Mouse (Mus musculus): ENCODE measurements at regions not wholly inside any gene's neighbourhood (a gene's known extent, or its start where the extent isn't known, plus 50 kb on each side); places are given as distances from the start of the nearest gene placed in this dataset.

DNA sequence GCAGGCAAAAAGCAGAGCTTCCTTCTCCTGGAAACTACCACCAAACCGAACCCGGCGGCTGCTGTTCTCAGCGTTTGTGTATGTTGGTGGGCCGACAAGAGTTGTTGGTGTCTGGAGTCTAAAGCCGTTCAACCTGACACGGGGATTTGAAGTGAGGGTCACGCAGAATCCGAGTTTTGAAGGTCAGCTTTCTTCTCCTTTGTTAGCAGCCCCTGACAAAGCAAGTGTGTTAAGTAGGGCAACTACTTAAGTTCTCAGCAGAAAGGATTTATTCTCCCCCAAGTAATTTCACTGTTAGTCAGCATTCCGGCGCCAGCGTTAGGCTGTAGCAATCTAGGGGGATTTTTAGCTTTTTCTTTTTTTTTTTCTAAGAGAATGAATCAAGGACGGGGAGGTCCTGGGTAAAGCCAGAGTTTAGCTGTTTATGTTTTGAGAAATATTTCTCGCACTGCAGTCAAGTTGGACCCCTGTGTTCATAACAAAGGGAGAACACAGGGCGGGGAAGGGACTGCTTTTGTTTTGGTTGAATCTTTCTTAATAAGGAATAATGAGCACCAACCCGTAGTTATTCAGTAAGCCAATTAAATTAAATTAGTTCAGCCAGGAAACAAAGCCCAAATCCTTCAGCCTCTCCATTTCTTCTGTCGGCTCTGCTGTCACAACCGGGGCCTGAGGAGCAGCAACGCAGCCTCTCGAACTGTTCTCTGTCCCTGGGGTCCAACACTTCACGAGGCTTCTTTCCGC, 138.8 kb upstream of the Zfp64 start:
- 64% methylated on average over 22 of the region's 22 CpGs for WGBS
- peak overlapping the region; percentile 71; the same call in 1 of the 2 replicates for H3K27ac ChIP-seq
- no peaks in the 10 kb centered on the region for H3K27me3 ChIP-seq
- ATAC-seq (ENCODE audit: low FRiP score), result no peak
- no peaks in the 10 kb centered on the region for H3K36me3 ChIP-seq
- H3K4me2 ChIP-seq, result no peak overlapping the region
- no peak overlapping the region for H3K4me3 ChIP-seq
- peaks cover 6% of the 10 kb centered on the region for H3K9me3 ChIP-seq
- no peak overlapping the region for H3K9ac ChIP-seq
- 0 out of 2 replicates have a peak, but pooled peaks cover 7% of the 10 kb centered on the region for H3K4me1 ChIP-seq (replicated peaks)

DNA sequence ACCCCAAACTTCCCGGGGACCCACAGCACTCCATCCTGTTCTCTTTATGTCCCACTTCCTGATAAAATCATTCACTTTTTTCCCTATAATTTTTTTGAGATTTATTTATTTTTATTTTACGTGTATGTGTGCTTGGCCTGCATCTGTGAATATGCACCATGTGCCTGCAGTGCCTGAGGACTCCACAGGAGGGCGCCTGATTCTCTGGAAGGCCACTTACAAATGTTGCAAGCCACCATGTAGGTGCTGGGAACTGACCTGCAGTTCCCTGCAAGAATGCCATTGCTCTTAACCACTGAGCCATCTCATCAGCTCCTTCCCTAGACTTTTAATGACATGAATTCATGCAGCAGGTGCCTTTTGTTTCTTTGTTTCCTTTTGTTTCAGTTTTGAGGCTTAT, 134.9 kb upstream of the Zfp64 start:
- Histone ChIP-seq H3K9ac (no peak overlapping the region), H3K9me3 (peaks cover 6% of the 10 kb centered on the region), H3K4me1 (replicated peaks) (0 out of 2 replicates have a peak, but pooled peaks cover 8% of the 10 kb centered on the region), H3K27me3 (no peaks in the 10 kb centered on the region), H3K27ac (no peak overlapping the region), H3K36me3 (no peaks in the 10 kb centered on the region), H3K4me3 (no peak overlapping the region), H3K4me2 (no peak overlapping the region)
- 73% methylated on average over 3 of the region's 3 CpGs for WGBS
- ATAC-seq (ENCODE audit: low FRiP score), result no peak

DNA sequence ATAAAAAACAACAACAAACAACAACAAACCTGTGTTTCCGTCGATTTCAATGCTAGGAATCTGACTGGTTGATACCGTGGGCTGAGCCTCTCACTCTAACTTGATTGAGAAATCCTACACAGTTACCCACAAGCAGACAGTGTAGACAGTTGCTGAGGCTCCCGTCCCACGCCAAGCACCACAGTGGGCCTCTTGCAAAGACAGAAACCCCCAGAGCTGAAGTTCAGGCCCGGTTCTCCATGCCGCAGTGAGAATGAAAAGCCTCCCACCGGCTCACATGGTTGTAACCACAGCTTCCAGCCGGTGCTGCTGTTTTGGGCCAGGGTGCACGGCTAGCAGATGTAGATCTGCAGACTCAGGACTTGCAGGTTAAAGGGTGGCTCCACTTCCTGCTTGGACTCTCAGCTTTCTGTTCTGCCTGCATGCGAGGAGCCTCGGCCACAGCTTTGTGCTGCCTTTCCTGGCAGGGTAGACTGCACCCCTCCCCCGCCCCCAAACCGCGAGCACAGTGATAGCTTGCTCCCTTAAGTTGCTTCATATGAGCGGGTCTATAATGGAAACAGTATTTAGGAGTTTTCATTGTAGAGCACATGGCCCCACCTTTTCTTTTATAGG, 133.6 kb upstream of the Zfp64 start:
- WGBS, result 77% methylated on average over 16 of the region's 16 CpGs
- no peak overlapping the region for H3K4me3 ChIP-seq

DNA sequence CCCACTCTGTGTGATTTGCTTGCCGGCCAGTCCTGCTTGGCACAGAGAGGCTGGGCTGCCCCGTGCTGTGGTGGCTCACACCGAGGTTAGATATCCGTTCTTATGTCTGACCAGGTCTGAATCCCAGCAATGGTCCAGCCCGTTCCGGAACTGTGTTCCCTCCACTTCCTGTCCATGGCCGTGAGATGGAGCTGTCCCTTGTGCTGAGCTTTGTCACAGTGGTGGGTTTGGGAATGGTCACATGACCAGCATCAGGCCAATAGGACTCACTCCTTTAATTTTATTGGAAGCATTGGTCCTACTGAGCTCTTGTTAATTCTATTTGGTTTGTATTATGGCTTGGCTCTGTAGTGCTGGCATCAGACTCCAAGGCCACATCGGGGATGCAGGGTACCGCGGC, 132.9 kb upstream of the Zfp64 start:
- no peak overlapping the region for H3K4me3 ChIP-seq
- H3K9ac ChIP-seq, result no peak overlapping the region
- H3K4me1 ChIP-seq (replicated peaks), result 0 out of 2 replicates have a peak, but pooled peaks cover 3% of the 10 kb centered on the region
- H3K4me2 ChIP-seq, result no peak overlapping the region
- H3K27me3 ChIP-seq, result no peaks in the 10 kb centered on the region
- 92% methylated on average over 10 of the region's 10 CpGs for WGBS
- H3K36me3 ChIP-seq, result no peaks in the 10 kb centered on the region
- ATAC-seq (ENCODE audit: low FRiP score), result no peak
- H3K9me3 ChIP-seq, result peaks cover 12% of the 10 kb centered on the region
- H3K27ac ChIP-seq, result no peak overlapping the region

More for the DNA sequence above, 133.6 kb upstream of the Zfp64 start:
- Histone ChIP-seq H3K9ac (no peak overlapping the region), H3K4me1 (replicated peaks) (0 out of 2 replicates have a peak, but pooled peaks cover 3% of the 10 kb centered on the region), H3K27me3 (no peaks in the 10 kb centered on the region), H3K36me3 (no peaks in the 10 kb centered on the region), H3K4me2 (no peak overlapping the region), H3K27ac (no peak overlapping the region), H3K9me3 (peaks cover 12% of the 10 kb centered on the region)
- no peak for ATAC-seq (ENCODE audit: low FRiP score)

DNA sequence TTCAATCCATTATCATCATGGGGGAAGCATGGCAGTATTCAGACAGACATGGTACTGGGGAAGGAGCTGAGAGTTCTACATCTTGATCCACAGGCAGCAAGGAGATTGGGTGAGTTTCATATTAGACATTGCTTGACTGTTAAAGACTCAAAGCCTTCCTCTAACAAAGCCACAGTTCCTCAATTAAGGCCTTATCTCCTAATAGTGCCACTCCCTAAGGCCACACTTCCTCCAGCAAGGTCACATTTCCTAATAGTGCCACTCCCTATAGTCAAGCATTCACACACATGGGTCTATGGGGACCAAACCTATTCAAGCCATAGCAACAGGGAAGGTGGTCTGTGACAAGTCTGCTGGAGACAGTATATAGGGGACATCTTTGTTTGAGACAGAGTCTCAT, 115.9 kb upstream of the Zfp64 start:
- no peak overlapping the region for H3K9ac ChIP-seq
- peaks cover 12% of the 10 kb centered on the region; the same call in 1 of the 2 replicates for H3K9me3 ChIP-seq
- no peak overlapping the region for H3K27ac ChIP-seq
- no peaks in the 10 kb centered on the region for H3K36me3 ChIP-seq
- H3K4me3 ChIP-seq, result no peak overlapping the region
- H3K4me1 ChIP-seq (replicated peaks), result no peaks in the 10 kb centered on the region
- ATAC-seq (ENCODE audit: low FRiP score), result no peak
- H3K4me2 ChIP-seq, result no peak overlapping the region
- no peaks in the 10 kb centered on the region for H3K27me3 ChIP-seq

DNA sequence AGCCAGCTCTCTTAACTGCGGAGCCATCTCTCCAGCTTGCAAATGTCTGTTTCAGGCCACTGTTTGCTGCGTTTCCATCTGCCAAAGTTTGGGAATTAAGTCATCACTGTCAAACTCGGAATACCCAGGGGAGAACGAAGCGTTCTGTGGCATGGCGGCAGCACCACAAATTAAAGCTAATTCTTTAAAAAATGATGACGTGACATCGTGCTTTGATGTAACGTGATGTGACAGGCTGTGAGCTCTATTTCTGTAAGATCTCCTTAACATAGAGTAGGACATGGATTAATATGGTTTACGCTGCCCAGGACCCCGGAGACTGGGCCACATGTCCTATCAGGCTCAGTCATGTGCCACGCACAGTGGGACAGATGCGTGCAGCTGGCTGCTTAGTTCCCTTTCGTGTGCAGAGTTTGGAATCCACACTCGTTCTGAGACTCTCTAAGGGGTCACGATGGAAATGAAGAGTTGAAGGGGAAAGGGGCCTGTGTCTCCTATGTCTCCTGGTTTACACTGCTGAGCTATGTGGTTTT, 109.8 kb upstream of the Zfp64 start:
- Histone ChIP-seq H3K9me3 (0 out of 2 replicates have a peak, but pooled peaks cover 2% of the 10 kb centered on the region), H3K36me3 (no peaks in the 10 kb centered on the region), H3K4me2 (no peak overlapping the region), H3K27ac (no peak overlapping the region), H3K4me3 (no peak overlapping the region), H3K9ac (no peak overlapping the region), H3K4me1 (replicated peaks) (peaks cover 12% of the 10 kb centered on the region), H3K27me3 (no peaks in the 10 kb centered on the region)
- no peak for ATAC-seq (ENCODE audit: low FRiP score)
- WGBS, result 84% methylated on average over 16 of the region's 16 CpGs

DNA sequence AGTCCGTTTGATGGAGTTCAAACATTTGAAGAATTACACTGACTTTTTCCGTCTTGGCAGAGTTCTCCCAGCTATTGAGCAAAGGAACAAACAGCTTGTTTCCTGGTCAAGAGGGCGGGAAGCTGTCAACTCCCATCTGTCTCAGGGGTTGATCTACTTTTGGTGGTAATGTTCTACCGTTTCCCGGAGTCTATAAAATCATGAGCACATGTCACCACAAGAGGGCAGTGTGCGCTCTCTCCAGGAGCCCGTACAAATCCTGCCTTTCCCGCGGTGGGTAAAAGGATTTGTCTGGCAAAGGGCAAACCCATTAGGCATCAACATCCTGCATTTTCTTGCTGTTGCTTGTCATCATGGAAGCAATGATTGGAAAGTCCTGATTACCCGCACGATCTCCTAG, 106.1 kb upstream of the Zfp64 start:
- H3K27ac ChIP-seq, result peak overlapping the region; percentile 56
- H3K4me2 ChIP-seq, result no peak overlapping the region
- H3K4me1 ChIP-seq (replicated peaks), result peaks cover 12% of the 10 kb centered on the region
- 7% methylated on average over 11 of the region's 11 CpGs for WGBS
- no peak overlapping the region for H3K9ac ChIP-seq
- H3K27me3 ChIP-seq, result no peaks in the 10 kb centered on the region
- no peak overlapping the region for H3K4me3 ChIP-seq
- no peaks in the 10 kb centered on the region for H3K36me3 ChIP-seq
- ATAC-seq (ENCODE audit: low FRiP score), result no peak
- 0 out of 2 replicates have a peak, but pooled peaks cover 9% of the 10 kb centered on the region for H3K9me3 ChIP-seq

DNA sequence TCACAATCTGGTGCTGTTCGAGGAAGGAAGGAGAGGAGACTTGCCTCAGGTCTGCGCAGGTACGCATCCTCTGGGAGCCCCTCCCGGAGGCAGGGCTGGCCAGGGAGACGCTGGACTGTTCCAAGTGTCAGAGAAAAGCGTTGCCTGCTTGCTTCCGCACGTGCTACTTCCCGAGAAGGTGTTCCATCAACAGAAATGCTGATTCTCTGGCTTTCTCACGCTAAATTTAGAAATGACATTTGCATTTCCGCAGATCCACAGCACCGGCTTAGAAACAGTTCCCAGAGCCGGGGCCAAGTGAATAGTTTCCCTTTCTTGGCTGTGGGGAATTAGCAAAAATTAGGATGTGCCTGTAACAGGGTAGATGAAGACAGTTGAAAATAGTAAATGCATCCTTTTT, 105.1 kb upstream of the Zfp64 start:
- Histone ChIP-seq H3K36me3 (no peaks in the 10 kb centered on the region), H3K27ac (no peak overlapping the region), H3K9ac (no peak overlapping the region), H3K4me2 (no peak overlapping the region), H3K4me3 (no peak overlapping the region), H3K9me3 (0 out of 2 replicates have a peak, but pooled peaks cover 9% of the 10 kb centered on the region), H3K27me3 (no peaks in the 10 kb centered on the region), H3K4me1 (replicated peaks) (peaks cover 12% of the 10 kb centered on the region)
- ATAC-seq (ENCODE audit: low FRiP score), result no peak
- 68% methylated on average over 13 of the region's 13 CpGs for WGBS

DNA sequence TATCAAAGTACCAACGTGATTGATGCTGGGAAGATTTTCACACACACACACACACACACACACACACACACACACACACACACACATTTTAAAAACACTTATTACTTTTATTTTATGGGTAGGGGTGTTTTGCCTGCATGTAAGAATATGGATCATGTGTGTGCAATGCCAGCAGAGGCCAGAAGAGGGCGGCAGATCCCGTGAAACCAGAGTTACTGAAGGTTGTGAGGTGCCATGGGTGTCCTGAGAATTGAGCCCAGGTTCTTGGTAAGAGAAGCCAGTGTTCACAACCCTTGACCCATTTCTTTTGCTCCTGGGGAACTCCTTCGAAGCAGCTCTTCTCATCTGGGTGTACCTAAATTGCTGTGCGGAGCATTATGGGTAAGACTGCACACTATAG, 102.4 kb upstream of the Zfp64 start:
- ATAC-seq (ENCODE audit: low FRiP score), result no peak
- H3K4me3 ChIP-seq, result no peak overlapping the region
- H3K4me1 ChIP-seq (replicated peaks), result peaks cover 10% of the 10 kb centered on the region
- H3K36me3 ChIP-seq, result no peaks in the 10 kb centered on the region
- H3K4me2 ChIP-seq, result no peak overlapping the region
- 0 out of 2 replicates have a peak, but pooled peaks cover 9% of the 10 kb centered on the region for H3K9me3 ChIP-seq
- no peaks in the 10 kb centered on the region for H3K27me3 ChIP-seq
- no peak overlapping the region for H3K27ac ChIP-seq
- WGBS, result 78% methylated on average over 5 of the region's 5 CpGs
- no peak overlapping the region for H3K9ac ChIP-seq

DNA sequence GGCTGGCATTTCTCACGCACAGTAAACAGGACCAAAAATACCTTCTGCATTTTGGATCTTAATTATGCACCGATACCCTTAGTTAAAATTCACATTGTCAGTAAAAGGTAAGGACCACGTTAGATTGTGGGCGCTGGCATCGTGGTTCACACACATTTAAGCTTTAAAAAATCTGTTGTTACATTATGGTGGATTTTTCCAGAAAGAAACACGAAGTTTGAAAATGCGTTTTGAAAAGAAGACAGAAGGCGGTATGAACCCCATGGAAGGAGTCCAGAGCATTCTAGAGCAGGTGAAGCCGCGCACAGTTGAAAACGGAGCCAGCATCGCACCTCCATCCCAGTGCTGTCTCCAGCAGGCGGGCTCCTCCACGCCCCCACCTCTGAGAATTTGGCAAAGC, 94.6 kb upstream of the Zfp64 start:
- no peak for ATAC-seq (ENCODE audit: low FRiP score)
- Histone ChIP-seq H3K27ac (no peak overlapping the region), H3K9ac (no peak overlapping the region), H3K4me2 (no peak overlapping the region), H3K4me1 (replicated peaks) (peaks cover 3% of the 10 kb centered on the region; the same call in 1 of the 2 replicates), H3K27me3 (no peaks in the 10 kb centered on the region), H3K4me3 (no peak overlapping the region), H3K9me3 (no peaks in the 10 kb centered on the region), H3K36me3 (no peaks in the 10 kb centered on the region)
- WGBS, result 91% methylated on average over 14 of the region's 14 CpGs

DNA sequence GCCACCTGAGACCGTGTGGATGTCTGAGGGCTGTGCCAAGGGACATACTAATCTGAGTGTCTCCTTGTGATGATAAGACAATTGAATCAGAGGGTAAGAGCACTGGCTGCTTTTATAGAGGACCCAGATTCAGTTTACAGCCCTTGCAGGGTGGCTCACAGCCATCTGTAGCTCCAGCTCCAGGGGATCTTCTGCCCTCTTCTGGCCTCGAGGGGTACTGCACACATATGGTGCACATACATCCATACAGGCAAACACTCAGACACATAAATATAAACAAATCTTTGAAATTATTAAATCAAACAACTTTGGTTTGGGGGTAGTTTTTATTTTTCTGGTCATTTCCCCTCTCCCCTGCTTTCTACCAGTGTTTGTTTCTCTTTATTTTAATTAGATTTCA, 86.4 kb upstream of the Zfp64 start:
- no peak overlapping the region for H3K9ac ChIP-seq
- WGBS, result 94% methylated on average over 2 of the region's 2 CpGs
- no peak overlapping the region for H3K4me3 ChIP-seq
- H3K27ac ChIP-seq, result no peak overlapping the region
- no peak for ATAC-seq (ENCODE audit: low FRiP score)
- H3K9me3 ChIP-seq, result peaks cover 4% of the 10 kb centered on the region; the same call in 1 of the 2 replicates
- H3K4me1 ChIP-seq (replicated peaks), result peaks cover 15% of the 10 kb centered on the region
- H3K27me3 ChIP-seq, result no peaks in the 10 kb centered on the region
- no peak overlapping the region for H3K4me2 ChIP-seq
- no peaks in the 10 kb centered on the region for H3K36me3 ChIP-seq

DNA sequence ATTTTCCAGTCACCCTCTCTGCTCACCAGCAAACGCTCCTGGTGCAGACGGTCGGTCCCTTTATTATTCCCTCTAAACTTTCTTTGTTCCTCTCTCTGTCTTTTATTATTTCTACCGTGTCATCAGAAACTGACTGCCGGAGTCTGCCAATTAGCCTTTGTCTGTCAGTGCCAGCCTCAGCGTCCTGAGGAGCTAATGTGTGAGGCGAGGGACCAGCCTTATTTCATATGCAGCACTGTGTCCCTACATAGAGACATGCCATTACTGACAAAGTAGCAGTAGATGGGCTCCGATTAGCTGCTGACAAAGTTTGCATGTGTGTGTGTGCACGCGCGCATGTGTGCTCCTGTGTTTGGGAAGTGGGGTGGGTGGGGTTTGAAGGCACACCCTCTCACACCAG, 82.6 kb upstream of the Zfp64 start:
- Histone ChIP-seq H3K4me1 (replicated peaks) (peaks cover 12% of the 10 kb centered on the region), H3K27ac (peak overlapping the region; percentile 61), H3K4me3 (no peak overlapping the region), H3K4me2 (peak overlapping the region; percentile 8; the same call in 1 of the 2 replicates), H3K9me3 (peaks cover 4% of the 10 kb centered on the region; the same call in 1 of the 2 replicates), H3K36me3 (no peaks in the 10 kb centered on the region), H3K9ac (no peak overlapping the region), H3K27me3 (no peaks in the 10 kb centered on the region)
- WGBS, result 44% methylated on average over 11 of the region's 11 CpGs
- ATAC-seq (ENCODE audit: low FRiP score), result no peak
